Mouse (Mus musculus): ENCODE results near the gene Esrrg.

Gene Esrrg

DNA sequence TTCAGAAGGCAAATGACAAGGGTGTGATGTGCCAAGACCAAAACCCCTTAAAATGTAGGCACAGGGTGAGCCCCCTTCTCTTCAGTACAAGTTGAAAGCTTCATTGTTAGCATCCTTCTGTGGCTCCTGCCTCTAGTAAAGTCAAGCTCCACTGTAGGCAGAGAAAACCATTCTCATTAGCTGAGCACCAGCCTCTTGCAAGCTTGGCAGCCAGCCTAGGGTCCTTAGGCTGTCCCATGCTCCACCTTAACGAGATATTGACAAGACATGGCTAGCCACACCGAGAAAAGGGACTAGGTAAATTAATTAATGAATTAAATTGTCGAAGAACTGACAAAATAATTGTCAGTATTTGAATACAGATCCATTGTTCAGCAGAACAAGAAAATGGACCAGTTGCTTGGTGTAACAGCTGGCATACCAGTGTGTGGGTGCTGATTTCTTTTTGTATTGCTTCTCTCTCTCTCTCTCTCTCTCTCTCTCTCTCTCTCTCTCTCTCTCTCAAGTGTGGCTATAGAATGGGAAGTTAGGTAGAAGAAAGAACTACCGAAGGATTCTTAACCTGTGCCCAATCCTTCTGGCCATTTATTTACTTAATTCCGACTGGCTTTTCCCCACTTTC is 311.7 kb downstream of the Esrrg start:
- no peak for DNase-seq

DNA sequence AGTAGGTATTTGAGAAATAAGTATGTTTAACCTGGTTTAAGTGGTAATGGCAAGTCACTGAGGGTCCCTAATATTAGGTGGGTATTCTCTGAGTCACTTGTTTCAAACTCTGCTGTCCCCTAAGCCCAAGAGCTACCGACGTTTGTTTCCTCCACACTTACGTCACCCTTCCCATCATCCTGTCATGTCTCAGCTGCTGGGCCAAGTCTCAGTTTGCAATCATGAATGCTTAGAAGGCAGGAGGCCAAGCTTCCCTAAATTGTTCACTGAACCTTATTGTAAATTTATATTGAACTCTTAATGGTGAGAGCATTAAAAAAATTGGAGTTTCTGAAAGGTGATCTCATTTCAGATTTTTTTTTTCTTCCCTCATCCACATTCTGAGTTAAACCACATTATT is 322.6 kb downstream of the Esrrg start:
- DNase-seq: no peak

DNA sequence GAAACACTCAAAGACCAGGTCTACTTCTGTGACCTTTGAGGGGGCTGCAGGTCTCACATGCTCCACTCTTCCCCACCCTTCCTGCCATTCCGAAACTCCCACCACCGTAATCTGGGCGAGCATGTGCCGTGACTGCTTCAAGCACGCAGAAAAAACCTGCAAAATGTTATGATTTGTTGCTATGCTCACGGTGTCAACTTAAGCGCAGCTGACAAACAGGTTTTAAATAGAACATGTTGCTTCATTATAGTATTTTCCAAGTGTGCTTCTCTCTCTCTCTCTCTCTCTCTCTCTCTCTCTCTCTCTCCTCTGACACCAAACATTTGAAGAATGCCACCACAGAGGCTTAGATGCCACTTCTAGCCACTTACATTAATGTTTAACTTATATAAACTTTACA is 330.1 kb downstream of the Esrrg start:
- DNase-seq: no peak

DNA sequence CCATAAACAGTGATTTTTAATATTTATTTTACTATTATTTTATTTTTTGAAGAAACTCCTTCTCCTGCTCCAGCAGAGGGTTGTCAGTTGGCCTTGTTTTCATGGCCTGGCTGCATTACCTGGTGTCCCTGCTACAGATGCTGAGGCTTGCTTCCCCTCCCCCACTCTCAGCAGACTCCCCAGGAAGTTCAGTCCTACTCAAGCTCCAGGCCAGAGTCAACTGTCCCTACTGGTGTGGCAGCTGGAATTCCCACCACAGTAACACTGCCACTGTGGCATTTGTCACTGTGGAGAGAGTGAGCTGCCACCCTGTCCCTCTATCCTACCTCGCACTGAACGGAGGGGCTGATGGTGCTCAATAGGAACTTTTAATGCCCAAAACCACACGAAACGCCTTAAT is 330.5 kb downstream of the Esrrg start:
- no peak for DNase-seq

DNA sequence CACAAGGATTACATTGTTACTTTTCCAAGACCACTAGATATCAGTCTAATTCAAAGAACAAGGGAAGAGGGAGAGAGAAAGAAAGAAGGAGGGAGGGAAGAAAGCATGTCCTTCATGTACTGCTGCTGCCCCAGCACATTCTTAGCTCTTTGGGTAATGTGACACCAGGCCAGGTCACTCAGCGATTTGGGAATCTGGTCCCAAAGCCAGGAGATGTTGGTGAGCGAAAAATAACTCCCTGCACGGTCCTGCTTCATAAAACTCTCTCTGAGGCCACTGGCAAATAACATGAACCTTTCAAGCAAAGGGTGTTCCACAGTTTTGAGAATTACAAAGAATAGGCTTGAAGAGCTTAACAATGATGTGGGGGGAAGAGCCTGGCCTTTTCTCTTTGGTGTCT is 342.9 kb downstream of the Esrrg start:
- no peak for DNase-seq

DNA sequence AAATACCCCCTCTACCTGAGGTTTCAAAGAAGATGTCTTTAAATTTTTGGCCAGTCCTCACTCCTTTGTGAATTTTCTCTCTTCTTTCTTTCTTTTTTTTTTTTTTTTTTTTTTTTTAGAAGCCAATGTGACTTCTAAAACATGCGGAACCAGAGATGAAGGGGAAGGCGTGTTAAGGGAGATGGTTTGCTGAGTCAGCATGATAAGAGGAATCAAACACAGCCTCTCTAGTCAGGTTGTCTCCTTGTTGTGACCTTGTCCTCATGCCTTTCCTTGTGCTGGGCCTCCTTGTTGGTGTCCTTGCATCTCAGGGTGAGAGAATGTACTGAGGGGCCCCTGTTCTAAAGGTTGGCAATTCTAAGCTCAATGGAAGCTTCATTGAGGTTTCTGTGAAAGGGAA is 348.1 kb downstream of the Esrrg start:
- DNase-seq: no peak

DNA sequence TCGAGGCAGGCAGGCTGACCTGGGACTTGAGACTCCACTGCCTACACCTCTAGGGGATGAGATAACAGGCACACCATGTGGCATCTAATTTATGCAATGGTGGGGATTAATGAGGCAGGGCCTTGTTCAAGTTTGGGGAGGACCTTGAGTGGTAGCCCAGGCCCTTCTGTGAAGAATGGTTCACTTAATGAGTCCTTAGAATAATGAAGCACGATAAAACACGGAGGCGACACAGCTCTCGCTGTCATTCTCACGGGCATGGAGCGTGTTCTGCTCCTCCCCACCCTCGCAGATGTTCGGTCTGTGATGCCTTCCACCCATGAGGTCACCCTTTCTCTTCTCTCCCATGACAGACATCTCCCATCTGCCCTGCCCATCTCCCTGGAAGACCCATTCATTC is 350.6 kb downstream of the Esrrg start:
- DNase-seq: no peak

DNA sequence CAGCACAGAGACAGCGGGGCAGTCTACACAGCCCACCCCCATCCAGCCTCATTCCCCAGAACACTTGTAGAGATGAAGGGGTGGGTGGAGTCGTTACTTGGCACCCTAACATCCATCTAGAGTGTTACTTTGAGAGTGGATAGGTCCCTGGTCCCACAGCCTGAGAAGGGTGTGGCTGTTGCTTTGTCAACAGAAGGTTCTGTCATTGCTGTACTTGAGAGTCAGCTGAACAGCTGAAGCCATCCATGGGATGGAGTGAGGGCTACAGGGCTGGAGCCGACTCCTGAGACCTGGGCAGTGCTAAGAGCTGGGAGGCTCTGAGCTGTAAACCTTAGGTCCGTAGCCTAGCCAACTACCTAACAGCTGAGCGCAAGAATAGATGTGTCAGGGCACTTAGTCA is 352.9 kb downstream of the Esrrg start:
- DNase-seq: no peak

DNA sequence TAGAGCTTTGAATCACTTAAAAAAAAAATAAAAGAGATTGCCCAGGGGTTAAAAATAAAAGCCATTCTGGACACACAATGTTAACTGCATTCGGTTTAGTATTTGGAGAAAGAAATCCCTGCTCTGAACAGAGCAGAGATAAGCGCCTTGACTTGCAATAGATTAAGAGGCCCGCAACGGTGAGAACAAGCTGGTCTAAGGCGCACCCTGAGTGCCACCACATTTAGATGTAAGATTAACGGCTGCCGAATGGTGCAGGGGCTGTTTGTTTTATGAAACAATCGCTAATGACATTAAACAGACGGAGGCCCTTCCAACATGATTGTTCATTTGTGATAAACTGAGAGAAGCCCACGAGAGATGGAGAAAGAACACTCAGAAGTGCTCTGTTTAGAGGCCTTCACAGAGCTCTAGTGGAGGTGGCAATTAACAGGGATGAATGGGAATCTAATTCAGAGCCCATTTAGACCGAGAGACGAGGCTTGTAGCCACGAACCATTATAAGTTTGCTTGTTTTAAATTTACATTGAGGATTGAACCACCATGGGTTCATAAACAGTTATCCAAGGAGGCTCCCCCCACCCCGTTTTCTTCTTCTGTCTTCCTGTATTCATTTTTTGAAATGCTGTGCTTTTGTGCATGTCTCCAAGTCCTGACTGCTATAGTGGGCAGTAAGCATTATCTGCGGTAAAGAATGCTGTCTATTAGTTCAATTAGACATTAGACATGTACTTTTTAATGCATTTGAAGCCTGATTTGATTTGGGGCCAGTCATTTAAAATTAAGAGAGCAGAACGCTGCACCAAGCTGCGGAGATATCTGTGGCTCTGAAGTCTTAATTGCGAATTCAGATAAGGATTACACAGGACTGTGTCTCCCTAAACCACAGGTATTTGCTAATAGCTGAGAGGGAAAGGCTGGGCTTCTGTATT is 356.5 kb downstream of the Esrrg start:
- no peak for DNase-seq

DNA sequence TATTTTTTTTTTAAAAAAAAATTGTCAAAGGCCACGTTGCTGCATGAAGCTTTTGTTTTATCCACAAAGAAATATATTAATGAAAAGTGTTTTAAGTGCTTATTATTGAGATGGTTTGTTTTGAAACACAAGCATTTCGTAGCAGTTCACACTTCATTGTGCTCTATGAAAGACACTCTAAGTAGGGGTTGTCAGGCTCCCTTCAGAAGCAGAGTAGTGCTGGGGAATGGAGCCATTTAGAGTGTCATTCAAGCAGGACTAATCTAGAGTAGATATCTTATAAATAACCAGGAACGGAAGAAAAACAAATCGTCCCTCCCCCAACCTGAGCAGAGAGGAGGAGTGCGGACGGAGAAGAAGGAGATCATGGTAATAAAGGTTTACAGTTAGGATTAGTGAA is 357.3 kb downstream of the Esrrg start:
- DNase-seq: no peak

DNA sequence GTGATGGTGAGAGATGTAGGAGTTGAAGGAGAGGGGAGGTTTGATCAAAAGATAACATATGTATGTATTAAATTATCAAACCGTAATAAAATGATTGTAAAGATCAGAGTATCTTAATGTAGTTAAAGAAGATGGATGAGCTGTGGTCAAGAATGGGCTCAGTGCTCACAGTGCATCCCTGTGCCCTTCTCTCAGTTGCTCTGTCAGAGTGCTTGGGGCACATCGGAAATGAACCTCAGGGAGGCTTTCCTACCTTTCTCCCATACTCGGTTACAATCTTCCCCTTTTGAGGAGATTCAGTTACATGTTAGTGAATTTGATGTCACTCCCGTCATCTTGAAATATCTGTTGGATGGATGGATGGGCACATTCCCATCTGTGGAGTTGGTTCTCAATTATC is 359.8 kb downstream of the Esrrg start:
- no peak for DNase-seq

DNA sequence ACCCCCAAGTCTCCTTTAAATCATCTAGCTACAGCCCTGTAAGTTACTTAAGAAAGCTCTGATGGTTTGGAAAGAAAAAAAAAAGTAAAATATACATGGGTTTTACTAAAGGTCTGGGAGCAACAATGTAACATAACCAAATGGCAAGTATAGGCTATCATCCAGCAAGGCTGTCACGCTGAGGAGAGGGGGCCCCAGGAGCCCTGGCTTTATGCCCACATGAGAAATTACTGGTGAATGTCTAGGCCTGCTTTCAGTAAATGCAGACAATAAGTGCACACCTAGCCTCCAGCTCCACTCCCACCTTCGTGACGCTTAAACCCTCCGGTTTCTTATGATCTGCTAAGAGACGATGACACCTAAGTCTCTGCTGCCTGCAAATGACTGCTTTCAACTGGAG is 360.9 kb downstream of the Esrrg start:
- no peak for DNase-seq

DNA sequence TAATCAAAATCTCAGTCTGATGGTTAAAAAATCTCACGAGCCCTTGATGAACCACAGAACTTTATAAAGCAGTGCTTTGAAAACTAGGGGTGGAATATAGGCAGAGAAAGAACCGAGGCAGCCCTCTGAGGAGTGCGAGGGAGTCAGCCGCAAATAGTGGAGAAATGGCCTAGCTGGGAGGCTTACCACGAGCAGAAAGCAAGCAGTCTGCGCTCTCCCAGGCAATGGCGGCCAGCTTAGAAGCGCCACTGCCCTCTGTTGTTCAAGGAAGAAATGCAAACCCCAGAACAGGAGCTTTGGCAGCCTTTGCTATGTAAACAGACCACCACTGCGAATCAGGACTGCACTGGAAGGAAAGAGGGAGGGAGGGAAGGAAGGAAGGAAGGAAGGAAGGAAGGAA is 365.8 kb downstream of the Esrrg start:
- DNase-seq: peak; percentile 62

DNA sequence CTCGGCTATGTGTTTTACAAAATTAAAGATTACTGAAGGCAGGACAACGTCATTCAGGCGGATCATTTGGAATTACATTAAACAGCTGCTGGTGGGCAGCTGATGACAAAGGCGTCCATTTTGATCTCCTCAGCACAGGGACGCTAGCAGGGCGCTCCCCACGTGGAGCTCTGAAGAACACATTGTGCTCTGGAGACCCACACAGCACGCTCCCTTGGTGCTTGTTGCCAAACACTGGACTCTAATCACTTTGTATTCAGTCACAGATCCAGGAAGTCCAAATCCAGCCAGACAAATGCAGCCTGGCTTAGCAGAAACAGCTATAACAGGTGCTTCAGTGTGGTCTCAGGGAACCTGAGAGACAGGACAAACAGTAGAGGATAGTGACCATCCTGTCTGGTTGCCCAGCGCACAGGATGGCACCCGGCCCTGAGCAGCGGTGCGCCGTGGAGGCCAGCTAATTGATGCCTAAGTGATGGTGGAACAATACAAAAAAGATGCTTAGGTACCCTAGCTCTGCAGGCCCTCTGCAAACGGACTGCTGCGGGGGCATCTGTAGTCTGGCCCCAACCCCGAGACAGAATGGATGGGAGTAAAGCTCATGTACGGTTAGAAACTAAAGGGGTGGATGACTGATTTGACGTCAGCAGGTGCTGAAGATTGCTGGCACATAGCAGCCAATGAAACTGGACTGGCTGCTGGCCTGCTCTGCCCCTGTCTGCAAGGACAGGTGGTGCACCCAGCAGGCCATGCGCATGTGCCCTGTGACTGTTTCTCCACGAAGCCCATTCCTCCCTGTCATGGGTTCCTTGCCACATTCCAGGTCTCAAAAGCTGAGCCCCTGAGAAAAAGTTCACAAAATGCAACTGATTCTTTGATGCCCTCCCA is 367.1 kb downstream of the Esrrg start:
- no peak for DNase-seq

DNA sequence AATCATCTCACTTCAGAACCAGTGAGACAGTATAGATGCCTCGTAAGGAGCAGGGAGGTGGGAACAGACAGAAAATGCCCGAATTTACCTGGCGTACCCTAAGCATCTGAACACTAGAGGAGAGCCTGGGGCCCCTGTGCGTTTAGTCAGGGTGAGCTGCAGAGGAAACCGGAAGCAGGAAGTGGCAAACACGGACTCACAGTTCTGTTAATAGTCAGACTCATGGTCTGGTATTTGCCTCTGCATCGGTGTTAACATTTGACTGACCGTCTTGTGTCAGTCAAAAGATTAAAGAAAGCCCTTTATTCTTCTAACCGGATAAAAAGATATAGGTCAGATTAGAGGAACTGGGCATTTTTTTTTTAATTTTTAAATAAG is 367.8 kb downstream of the Esrrg start:
- DNase-seq: no peak

DNA sequence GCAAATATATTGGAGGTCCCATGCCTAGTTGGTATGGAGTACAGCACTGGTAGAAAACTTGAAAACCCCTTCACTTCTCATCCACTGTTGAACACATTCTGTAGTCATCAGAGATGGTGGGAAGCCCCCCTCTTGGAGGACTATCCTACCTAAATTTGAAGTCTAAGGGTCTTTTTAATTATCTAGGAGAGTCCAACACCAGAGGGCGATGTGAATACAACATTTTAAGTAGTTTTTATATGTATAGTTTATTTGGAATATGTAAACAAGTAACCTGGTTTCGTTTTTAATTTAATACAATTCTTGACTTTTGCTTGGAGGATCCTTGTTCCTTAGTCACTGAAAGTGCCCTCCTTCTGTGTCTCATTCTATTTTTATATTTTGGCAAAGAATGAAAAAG is 372.4 kb downstream of the Esrrg start:
- DNase-seq: no peak

DNA sequence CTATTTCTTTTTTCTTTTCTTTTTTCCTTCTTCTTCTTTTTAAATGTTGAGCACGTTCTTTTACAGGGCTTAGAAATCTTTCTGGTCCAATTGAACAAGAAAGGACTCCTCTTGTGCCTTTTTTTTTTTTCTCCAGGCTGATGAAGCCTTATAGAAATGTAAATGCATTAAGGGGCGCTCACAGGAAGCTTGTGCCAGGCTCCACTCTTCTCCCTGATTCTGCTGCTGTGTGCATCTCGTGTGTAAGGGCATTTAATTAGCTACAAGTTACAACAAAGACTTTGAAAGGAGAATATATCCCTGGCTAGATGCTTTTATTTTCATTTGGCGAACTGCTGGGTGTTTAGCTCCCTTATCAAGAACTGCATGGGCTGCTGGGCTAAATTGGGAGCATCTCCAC is 374.6 kb downstream of the Esrrg start:
- no peak for DNase-seq

DNA sequence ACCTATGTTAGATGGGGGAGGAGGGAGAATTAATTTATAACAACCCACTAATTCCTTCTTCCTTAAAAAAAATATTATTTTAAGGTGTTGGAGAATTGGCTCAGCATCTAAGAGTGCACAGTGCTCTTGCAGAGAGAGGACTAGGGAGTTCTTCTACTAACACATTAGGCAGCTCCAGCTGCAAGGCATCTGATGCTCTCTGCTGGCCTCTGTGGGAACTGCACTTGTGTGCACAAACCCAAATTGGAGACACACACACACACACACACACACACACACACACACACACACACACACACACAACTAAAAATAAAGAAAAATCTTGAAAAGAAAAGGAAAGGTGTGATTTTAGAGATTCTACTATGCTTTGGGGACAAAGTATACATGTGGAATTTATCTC is 381.6 kb downstream of the Esrrg start:
- DNase-seq: no peak

DNA sequence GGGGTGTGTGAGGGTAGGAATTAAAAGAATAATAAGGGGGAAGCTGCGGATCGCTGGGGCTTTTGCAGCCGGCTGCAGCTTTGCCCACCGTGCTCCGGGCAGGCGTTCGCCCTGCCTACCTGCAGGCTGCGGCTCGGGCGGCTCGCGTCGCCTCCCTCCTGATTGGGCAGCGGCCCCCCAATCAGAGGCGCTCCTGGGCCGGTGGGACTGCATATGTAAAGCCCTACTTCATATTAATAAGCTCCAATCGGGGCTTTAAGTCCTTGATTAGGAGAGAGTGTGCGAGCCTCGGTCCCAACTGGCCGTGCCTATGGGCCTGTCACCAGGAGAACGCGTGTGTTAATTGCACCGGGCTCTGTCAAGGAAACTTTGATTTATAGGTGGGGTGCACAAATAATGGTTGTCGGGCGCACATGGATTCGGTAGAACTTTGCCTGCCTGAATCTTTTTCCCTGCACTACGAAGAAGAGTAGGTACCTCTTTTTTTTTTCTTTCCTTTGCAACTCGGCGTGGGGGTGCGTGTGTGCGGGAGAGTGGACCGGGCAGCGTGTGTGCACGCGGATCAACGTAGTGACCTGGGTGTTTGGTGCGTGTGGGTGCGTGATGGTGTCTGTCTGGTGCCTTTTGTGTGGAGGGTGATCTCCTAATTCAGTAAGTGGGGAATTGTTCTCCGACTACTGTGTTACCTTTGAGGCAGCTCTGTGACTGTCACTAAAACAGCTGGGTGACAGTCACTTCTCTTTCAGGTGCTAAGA is 389.2 kb downstream of the Esrrg start:
- DNase-seq: peak; percentile 60

DNA sequence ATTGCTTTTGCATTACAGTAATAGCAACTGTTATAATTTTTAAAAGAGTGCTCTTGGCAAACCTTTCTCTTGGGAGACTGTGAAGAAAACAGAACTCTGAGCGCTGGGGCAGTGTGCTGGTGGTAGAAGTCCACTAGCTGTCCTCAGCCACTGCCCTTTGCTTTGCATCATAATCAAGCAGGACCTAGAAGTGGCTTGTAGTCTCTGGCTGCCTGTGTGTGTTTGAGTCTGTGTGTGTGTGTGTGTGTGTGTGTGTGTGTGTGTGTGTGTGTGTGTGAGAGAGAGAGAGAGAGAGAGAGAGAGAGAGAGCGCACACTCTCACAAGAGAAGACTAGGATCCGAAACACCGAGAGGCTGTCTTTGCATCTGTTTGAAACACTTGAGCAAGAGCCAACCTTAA is 390.5 kb downstream of the Esrrg start:
- DNase-seq: no peak

DNA sequence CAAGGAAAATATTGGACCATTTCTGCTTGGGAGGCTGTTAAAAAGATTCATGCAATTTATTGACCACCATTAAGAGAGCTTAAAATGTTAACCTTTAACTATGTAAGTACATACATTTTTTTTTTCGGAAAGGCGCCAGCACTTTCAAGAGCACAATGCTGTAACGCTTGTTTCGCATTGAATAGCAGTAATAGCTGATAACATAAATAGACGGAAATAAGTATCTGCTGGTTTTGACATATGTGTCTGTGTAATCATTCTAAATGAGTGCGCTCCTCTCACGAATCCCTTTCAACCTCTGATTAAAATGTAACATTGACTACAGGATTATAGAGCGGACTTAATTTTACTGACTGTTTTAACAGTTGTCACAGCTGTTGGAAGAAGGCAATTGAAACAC is 391.6 kb downstream of the Esrrg start:
- no peak for DNase-seq

DNA sequence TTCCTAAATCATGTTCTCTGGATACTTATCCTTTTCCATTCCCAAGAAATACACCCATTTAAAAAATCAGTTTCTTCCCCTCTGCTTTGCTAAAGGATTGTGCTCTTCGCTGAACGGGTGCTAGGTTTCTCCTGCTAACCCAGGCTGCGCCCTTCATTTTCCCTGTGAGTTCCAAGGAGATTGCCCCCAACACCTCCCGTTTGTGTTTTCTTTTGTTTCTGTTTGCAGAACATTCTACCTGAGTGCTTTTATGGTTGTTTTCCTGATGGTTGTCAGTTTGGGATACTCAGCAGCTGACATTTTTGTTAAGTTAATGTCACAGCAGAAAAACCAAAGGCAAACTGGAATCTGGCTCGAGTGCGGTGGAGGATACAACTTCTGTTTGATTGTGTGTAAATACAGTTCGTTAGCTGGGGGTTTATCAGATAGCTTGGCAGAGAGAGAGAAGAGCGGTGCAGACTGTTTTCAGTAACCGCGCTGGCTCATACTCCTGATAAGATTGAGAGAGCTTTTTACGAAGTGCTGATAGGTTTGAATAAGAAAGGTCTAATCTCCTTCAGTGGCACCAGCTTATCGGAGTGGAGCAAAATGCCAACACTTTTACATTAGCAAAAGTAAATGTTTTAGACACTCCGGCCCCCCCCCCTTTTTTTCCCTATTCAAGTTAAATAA is 398.4 kb downstream of the Esrrg start:
- DNase-seq: no peak

All from right cerebral cortex, postnatal 25 days (tissue).